16 mouse cellular contexts compared by ENCODE assay signal in the genomic region with DNA sequence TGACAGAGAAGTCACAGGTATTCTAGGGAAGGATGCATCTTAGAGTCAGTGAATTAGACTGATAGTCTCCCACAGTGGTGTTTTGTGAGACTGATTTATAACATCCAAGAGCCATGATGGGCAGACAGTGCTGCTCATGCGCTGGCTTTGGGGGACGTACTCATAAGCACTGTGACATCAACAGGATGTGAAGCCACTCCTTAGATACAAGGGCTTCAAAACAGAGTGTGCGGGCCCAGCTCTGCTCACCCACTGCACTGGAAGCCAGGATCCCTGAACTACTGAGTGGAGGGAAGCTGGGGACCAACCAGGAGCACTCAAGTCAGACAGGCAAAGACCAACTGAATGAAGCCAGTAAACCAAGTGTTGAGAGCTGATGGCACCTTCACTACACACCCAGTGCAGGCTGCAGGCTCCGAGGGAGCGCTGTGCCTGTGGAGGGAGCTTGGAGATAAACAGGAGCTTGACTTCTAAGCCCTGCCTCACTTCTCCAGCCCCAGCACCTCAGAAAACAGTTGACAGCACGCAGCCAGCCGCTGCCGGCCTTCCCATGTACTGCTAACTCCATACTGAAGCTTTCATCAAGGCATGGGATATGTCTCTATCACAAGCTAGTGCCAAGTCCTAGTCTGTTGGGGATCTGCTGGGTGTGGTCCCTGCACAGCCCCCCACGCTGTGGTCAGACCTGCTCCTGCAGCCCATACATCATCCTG.
DNase-seq lines count a peak whose midpoint lies in the region; ATAC-seq and TF ChIP-seq lines count a peak whose summit lies in the region.
"Had no signal": no experiment of that assay in that cellular context is flagged by ENCODE, and none has a peak within 500 bp of the region (broad histone marks: within the 10 kb centered on the region; RNA-seq: fewer than 3 reads in every experiment).

No protein-coding gene starts in this region.

- no peak overlapping the region for H3K9ac ChIP-seq in heart, embryonic 13.5 days
- H3K9ac ChIP-seq in stomach, embryonic 14.5 days (replicated peaks; ENCODE audit: low read depth, low read length): no peak overlapping the region
- no peak overlapping the region for H3K9ac ChIP-seq in stomach, postnatal 0 days (ENCODE audit: low read length)
- no peak overlapping the region for H3K9ac ChIP-seq in liver, embryonic 12.5 days
- H3K9ac ChIP-seq: forebrain, embryonic 13.5 days; limb, embryonic 13.5 days had no signal

- no peak for DNase-seq in heart, postnatal 10 days
- DNase-seq in stomach, postnatal 0 days (ENCODE audit: low spot score): no peak
- no peak for DNase-seq in cerebellum, adult 18-20 months
- no peak for DNase-seq in adrenal gland, postnatal 4 days (ENCODE audit: low spot score in 2 of 2)
- DNase-seq: cerebellum, postnatal 25 days; gastrocnemius, adult 2 months; heart, postnatal 14 days; right cerebral cortex, adult 18-20 months; spleen, adult 18-20 months had no signal

- H3K4me1 ChIP-seq in heart, embryonic 13.5 days: peaks cover 21% of the 10 kb centered on the region
- H3K4me1 ChIP-seq in stomach, embryonic 14.5 days (ENCODE audit: control insufficient read depth, insufficient read depth, low read length): peaks cover 3% of the 10 kb centered on the region; the same call in 1 of the 2 replicates
- H3K4me1 ChIP-seq in stomach, postnatal 0 days (replicated peaks; ENCODE audit: control insufficient read depth, insufficient read depth): no peaks in the 10 kb centered on the region
- peaks cover 30% of the 10 kb centered on the region for H3K4me1 ChIP-seq in liver, embryonic 12.5 days
- H3K4me1 ChIP-seq: forebrain, embryonic 13.5 days had no signal

- ATAC-seq in heart, embryonic 13.5 days (ENCODE audit: extremely low read depth, insufficient number of reproducible peaks, low FRiP score, low TSS enrichment): no peak; the same call in 1 of the 2 replicates
- peak; percentile 6; the same call in 1 of the 2 replicates for ATAC-seq in stomach, embryonic 14.5 days (ENCODE audit: insufficient number of reproducible peaks, insufficient read depth, low FRiP score, low read depth)
- no peak for ATAC-seq in stomach, postnatal 0 days (ENCODE audit: low FRiP score, low TSS enrichment)
- peak; percentile 56 for ATAC-seq in liver, embryonic 12.5 days
- ATAC-seq in granulocyte monocyte progenitor cell, adult 5-6 weeks (replicated peaks; ENCODE audit: poor library complexity, severe bottlenecking): no peak
- ATAC-seq: forebrain, embryonic 13.5 days had no signal

- peak overlapping the region; percentile 43 for H3K27ac ChIP-seq in heart, embryonic 13.5 days (replicated peaks)
- H3K27ac ChIP-seq in stomach, embryonic 14.5 days (ENCODE audit: low read length): no peak overlapping the region
- H3K27ac ChIP-seq in stomach, postnatal 0 days (replicated peaks): no peak overlapping the region
- H3K27ac ChIP-seq in liver, embryonic 12.5 days: no peak overlapping the region
- H3K27ac ChIP-seq: forebrain, embryonic 13.5 days; gastrocnemius, adult 2 months had no signal

- TF ChIP-seq CTCF in stomach, postnatal 0 days (IDR thresholded peaks at IDR 0.05; ENCODE audit: low read depth): no peak

- no peak overlapping the region for H3K4me2 ChIP-seq in heart, embryonic 13.5 days
- H3K4me2 ChIP-seq in stomach, embryonic 14.5 days (replicated peaks; ENCODE audit: low read depth, low read length): no peak overlapping the region
- H3K4me2 ChIP-seq in stomach, postnatal 0 days (replicated peaks; ENCODE audit: low read depth): no peak overlapping the region
- H3K4me2 ChIP-seq in liver, embryonic 12.5 days: peak overlapping the region; percentile 40
- H3K4me2 ChIP-seq: forebrain, embryonic 13.5 days; limb, embryonic 13.5 days; midbrain, embryonic 11.5 days had no signal

- H3K27me3 ChIP-seq in heart, embryonic 13.5 days (replicated peaks): peaks cover 73% of the 10 kb centered on the region
- no peaks in the 10 kb centered on the region for H3K27me3 ChIP-seq in stomach, embryonic 14.5 days (ENCODE audit: control insufficient read depth, insufficient read depth, low read length)
- H3K27me3 ChIP-seq in stomach, postnatal 0 days (ENCODE audit: control insufficient read depth, insufficient read depth, low read length): no peaks in the 10 kb centered on the region
- no peaks in the 10 kb centered on the region for H3K27me3 ChIP-seq in liver, embryonic 12.5 days (replicated peaks)
- H3K27me3 ChIP-seq: forebrain, embryonic 13.5 days had no signal

- intact Hi-C loops in heart, postnatal 10 days (cut with DNase I): no loop called here

- no peaks in the 10 kb centered on the region for H3K9me3 ChIP-seq in heart, embryonic 13.5 days
- no peaks in the 10 kb centered on the region for H3K9me3 ChIP-seq in stomach, embryonic 14.5 days (ENCODE audit: control insufficient read depth, low read depth, low read length)
- H3K9me3 ChIP-seq in stomach, postnatal 0 days (ENCODE audit: control insufficient read depth, low read length): no peaks in the 10 kb centered on the region
- H3K9me3 ChIP-seq in liver, embryonic 12.5 days (replicated peaks): no peaks in the 10 kb centered on the region
- H3K9me3 ChIP-seq: forebrain, embryonic 13.5 days; limb, embryonic 13.5 days had no signal

- no peak for TF ChIP-seq EP300 in stomach, postnatal 0 days (optimal IDR thresholded peaks at IDR 0.05)

- WGBS in heart, embryonic 13.5 days: 28% methylated on average over 9 of the region's 9 CpGs
- WGBS in stomach, embryonic 14.5 days: 59% methylated on average over 9 of the region's 9 CpGs
- 51% methylated on average over 9 of the region's 9 CpGs for WGBS in stomach, postnatal 0 days
- 46% methylated on average over 9 of the region's 9 CpGs for WGBS in liver, embryonic 12.5 days (ENCODE audit: insufficient replicate concordance)

- no peaks in the 10 kb centered on the region for H3K36me3 ChIP-seq in heart, embryonic 13.5 days
- H3K36me3 ChIP-seq in stomach, embryonic 14.5 days (ENCODE audit: control insufficient read depth, insufficient read depth, low read length): no peaks in the 10 kb centered on the region
- no peaks in the 10 kb centered on the region for H3K36me3 ChIP-seq in stomach, postnatal 0 days (ENCODE audit: control insufficient read depth, insufficient read depth, low read length)
- no peaks in the 10 kb centered on the region for H3K36me3 ChIP-seq in liver, embryonic 12.5 days
- H3K36me3 ChIP-seq: limb, embryonic 13.5 days had no signal

- no peak overlapping the region for H3K4me3 ChIP-seq in heart, embryonic 13.5 days
- no peak overlapping the region for H3K4me3 ChIP-seq in stomach, embryonic 14.5 days (ENCODE audit: low read depth, low read length)
- H3K4me3 ChIP-seq in stomach, postnatal 0 days (ENCODE audit: low read depth, low read length): no peak overlapping the region
- H3K4me3 ChIP-seq in liver, embryonic 12.5 days: no peak overlapping the region
- H3K4me3 ChIP-seq: forebrain, embryonic 13.5 days; gastrocnemius, adult 2 months; limb, embryonic 13.5 days had no signal

Comparison
In these comparisons a context has a peak if more than half of its experiments do, and no peak if none do; other contexts are left out.
1. ATAC-seq: peak in stomach, embryonic 14.5 days (single experiment) and liver, embryonic 12.5 days (single experiment); none in heart, embryonic 13.5 days (single experiment), stomach, postnatal 0 days (single experiment) and granulocyte monocyte progenitor cell, adult 5-6 weeks (single experiment).